Mouse (Mus musculus) stomach, postnatal 0 days (tissue): ENCODE data around the gene Tenm4. TPM values are rescaled to one million over a fixed set of nuclear protein-coding genes. Genes with fewer than 3 reads are reported as not detected.
A peak's percentile ranks its signal among the peaks of the same experiment; 100 is the strongest.

Experiments used
- ATAC-seq: fragments of 200-750 bp; cut with Nextera tagmentation; 2 replicates; pipeline ENCODE4 v1.8.0; 2017; ENCODE audit not compliant: low FRiP score, low TSS enrichment
- DNase-seq: peaks from one replicate; pipeline ENCODE4 v3.0.0-alpha.2; 2016; ENCODE audit warnings: low spot score
- H3K27ac ChIP-seq: fragments of 300-500 bp; sonication (generic); replicated peaks from 2 replicates; pipeline ENCODE4 v1.5.1; 2014; ENCODE audit warnings: mild to moderate bottlenecking, control low read depth
- H3K27me3 ChIP-seq: fragments of 300-500 bp; sonication (generic); 2 replicates; pipeline ENCODE4 v1.6.1; 2014; ENCODE audit warnings: low read length; ENCODE audit not compliant: control insufficient read depth, insufficient read depth
- H3K36me3 ChIP-seq: fragments of 300-500 bp; sonication (generic); 2 replicates; pipeline ENCODE4 v1.6.1; 2014; ENCODE audit warnings: low read length, mixed read lengths; ENCODE audit not compliant: control insufficient read depth, insufficient read depth
- H3K4me1 ChIP-seq: fragments of 300-500 bp; sonication (generic); replicated peaks from 2 replicates; pipeline ENCODE4 v1.6.1; 2014; ENCODE audit warnings: antibody characterized with exemption; ENCODE audit not compliant: control insufficient read depth, insufficient read depth
- H3K4me2 ChIP-seq: fragments of 300-500 bp; sonication (generic); replicated peaks from 2 replicates; pipeline ENCODE4 v1.6.1; 2014; ENCODE audit warnings: low read depth, mild to moderate bottlenecking, control low read depth, moderate library complexity
- H3K4me3 ChIP-seq: fragments of 300-500 bp; sonication (generic); 2 replicates; pipeline ENCODE4 v1.5.1; 2014; ENCODE audit warnings: low read depth, low read length, control low read depth
- H3K9ac ChIP-seq: fragments of 300-500 bp; sonication (generic); 2 replicates; pipeline ENCODE4 v1.6.1; 2014; ENCODE audit warnings: mild to moderate bottlenecking, low read length, control low read depth, mixed read lengths
- H3K9me3 ChIP-seq: fragments of 300-500 bp; sonication (generic); 2 replicates; pipeline ENCODE4 v1.6.1; 2016; ENCODE audit warnings: low read length; ENCODE audit not compliant: control insufficient read depth
- CTCF ChIP-seq: IDR thresholded peaks from 2 replicates; pipeline ENCODE4 v1.5.1; 2016; ENCODE audit warnings: antibody characterized with exemption, low read depth, mild to moderate bottlenecking, moderate library complexity
- EP300 ChIP-seq: optimal IDR thresholded peaks from 2 replicates; pipeline ENCODE3; 2016; ENCODE audit warnings: antibody characterized with exemption
- WGBS: fragments of 180-500 bp; shearing (Covaris S2); extraction: QIAGEN DNeasy Blood & Tissue Kit; methylation state at CpG from one replicate; pipeline ENCODE4 v1.1.7; 2014; 5-methylcytosine and 5-hydroxymethylcytosine counted together
- polyA plus RNA-seq: library from polyadenylated mRNA; unstranded; fragments of >200 nt; fragmentation: Nextera tagmentation; extraction: Ambion mirVana; gene quantifications from 2 replicates; pipeline ENCODE4 v1.2.1, GENCODE M21; 2015

Tenm4 gene
- polyA plus RNA-seq, 1 experiment from 2014 or later, result 7.2 TPM

- 26% methylated on average over 6 of the region's 6 CpGs for WGBS
- Histone ChIP-seq H3K36me3 (no peaks in the 10 kb centered on the region), H3K4me1 (0 out of 2 replicates have a peak, but pooled peaks cover 2% of the 10 kb centered on the region), H3K27me3 (no peaks in the 10 kb centered on the region), H3K9ac (no peak overlapping the region), H3K4me3 (no peak overlapping the region), H3K4me2 (no peak overlapping the region), H3K27ac (peak overlapping the region; percentile 50), H3K9me3 (no peaks in the 10 kb centered on the region)
- peak; percentile 23 for DNase-seq
- ATAC-seq, result peak; percentile 72; the same call in 1 of the 2 replicates
- TF ChIP-seq CTCF, result no peak
- no peak for TF ChIP-seq EP300
These were observed 646.1 kb downstream of the Tenm4 start for GRCm38 (mm10) chr7:96817030-96817674.

- TF ChIP-seq EP300 (no peak), CTCF (no peak)
- no peaks in the 10 kb centered on the region for H3K27me3 ChIP-seq
- H3K4me2 ChIP-seq, result no peak overlapping the region
- no peaks in the 10 kb centered on the region for H3K36me3 ChIP-seq
- no peak for ATAC-seq
- H3K4me1 ChIP-seq, result 0 out of 2 replicates have a peak, but pooled peaks cover 2% of the 10 kb centered on the region
- no peak overlapping the region for H3K4me3 ChIP-seq
- H3K27ac ChIP-seq, result no peak overlapping the region
- H3K9ac ChIP-seq, result no peak overlapping the region
- H3K9me3 ChIP-seq, result no peaks in the 10 kb centered on the region
- WGBS, result 86% methylated on average over 6 of the region's 6 CpGs
- DNase-seq, result no peak
These were observed 647.3 kb downstream of the Tenm4 start for GRCm38 (mm10) chr7:96818236-96818916.

GRCm38 (mm10) chr7:96819538-96819937 is 648.5 kb downstream of the Tenm4 start:
- no peak overlapping the region for H3K4me2 ChIP-seq

DNA sequence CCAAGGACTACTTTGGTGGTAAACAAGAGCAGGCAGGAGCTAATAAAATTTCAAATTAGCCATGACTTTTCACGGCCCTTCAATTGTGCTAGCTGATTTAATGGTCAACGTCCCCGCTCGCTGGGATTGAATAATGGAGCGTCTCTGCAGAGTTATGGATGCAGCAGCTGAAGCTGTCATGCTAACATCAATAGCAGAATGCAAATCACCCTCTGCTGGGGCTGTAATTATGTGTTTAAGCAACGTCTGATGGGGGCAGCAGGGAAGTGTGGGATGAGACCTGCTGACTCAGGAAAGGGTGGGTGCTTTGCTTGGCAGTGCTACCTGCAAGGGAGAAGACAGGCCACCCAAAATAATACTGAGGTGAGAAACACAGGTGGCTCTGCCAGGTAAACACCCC is 649.3 kb downstream of the Tenm4 start:
- DNase-seq (no peak), ATAC-seq (no peak)
- no peaks in the 10 kb centered on the region for H3K36me3 ChIP-seq
- H3K4me3 ChIP-seq, result no peak overlapping the region
- no peak for TF ChIP-seq CTCF
- WGBS, result 74% methylated on average over 6 of the region's 6 CpGs
- no peak overlapping the region for H3K9ac ChIP-seq
- H3K27ac ChIP-seq, result no peak overlapping the region
- no peaks in the 10 kb centered on the region for H3K9me3 ChIP-seq
- 0 out of 2 replicates have a peak, but pooled peaks cover 2% of the 10 kb centered on the region for H3K4me1 ChIP-seq
- H3K4me2 ChIP-seq, result no peak overlapping the region
- H3K27me3 ChIP-seq, result no peaks in the 10 kb centered on the region

More at GRCm38 (mm10) chr7:96819538-96819937, 648.5 kb downstream of the Tenm4 start:
- no peak overlapping the region for H3K4me3 ChIP-seq
- no peak for DNase-seq
- no peak for ATAC-seq
- H3K9ac ChIP-seq, result no peak overlapping the region
- H3K27me3 ChIP-seq, result no peaks in the 10 kb centered on the region
- no peaks in the 10 kb centered on the region for H3K9me3 ChIP-seq
- no peak for TF ChIP-seq EP300
- no peaks in the 10 kb centered on the region for H3K36me3 ChIP-seq
- H3K4me1 ChIP-seq, result 0 out of 2 replicates have a peak, but pooled peaks cover 2% of the 10 kb centered on the region
- H3K27ac ChIP-seq, result no peak overlapping the region
- 69% methylated on average over 3 of the region's 3 CpGs for WGBS

DNA sequence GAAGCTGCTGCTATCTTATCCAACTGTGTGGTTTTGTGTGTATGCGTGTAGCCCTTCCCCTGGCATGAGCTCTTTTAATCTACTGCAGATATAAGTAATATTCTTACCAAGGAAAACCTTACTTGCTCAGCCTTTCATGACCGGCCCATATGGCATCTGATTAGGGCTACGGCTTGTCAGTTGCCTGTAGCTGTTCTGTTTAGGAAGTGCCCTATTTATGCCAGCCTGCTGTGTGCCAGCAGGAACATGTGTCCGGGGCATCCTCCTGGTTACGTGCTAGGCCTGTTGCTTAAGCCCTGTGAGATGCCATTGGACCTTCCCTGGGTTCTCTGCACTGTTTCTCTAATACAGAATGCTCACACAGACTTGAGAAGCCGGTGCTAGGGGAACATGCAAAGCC is 655.1 kb downstream of the Tenm4 start:
- no peaks in the 10 kb centered on the region for H3K27me3 ChIP-seq
- H3K27ac ChIP-seq, result no peak overlapping the region
- H3K4me3 ChIP-seq, result no peak overlapping the region
- no peaks in the 10 kb centered on the region for H3K9me3 ChIP-seq
- DNase-seq, result no peak
- no peaks in the 10 kb centered on the region for H3K36me3 ChIP-seq
- no peak for TF ChIP-seq CTCF
- TF ChIP-seq EP300, result no peak
- H3K4me2 ChIP-seq, result no peak overlapping the region
- no peaks in the 10 kb centered on the region for H3K4me1 ChIP-seq
- 83% methylated on average over 6 of the region's 6 CpGs for WGBS
- H3K9ac ChIP-seq, result no peak overlapping the region
- no peak for ATAC-seq

DNA sequence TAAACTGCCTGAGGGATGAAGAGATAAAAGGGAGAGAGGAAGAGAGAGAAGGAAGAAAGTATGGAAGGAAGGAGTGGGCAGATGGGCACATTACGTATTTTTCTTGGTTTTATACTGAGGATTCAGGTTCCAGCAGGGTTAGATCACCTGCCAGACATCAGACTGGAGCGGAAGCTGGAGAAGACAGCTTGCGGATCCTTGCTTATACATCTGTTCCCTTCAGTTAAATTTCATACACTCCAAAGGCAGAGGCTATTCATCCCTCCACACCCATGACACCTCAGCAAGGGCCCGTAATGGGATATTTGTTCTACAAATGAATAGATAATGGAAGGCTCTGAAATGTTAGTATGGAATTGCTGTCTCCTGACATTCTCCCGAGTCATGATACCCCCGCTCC is 655.6 kb downstream of the Tenm4 start:
- H3K27me3 ChIP-seq, result no peaks in the 10 kb centered on the region
- H3K9ac ChIP-seq, result no peak overlapping the region
- TF ChIP-seq CTCF, result no peak
- no peak overlapping the region for H3K4me3 ChIP-seq
- WGBS, result 86% methylated on average over 6 of the region's 6 CpGs
- DNase-seq (no peak), ATAC-seq (no peak)
- H3K36me3 ChIP-seq, result no peaks in the 10 kb centered on the region
- H3K4me1 ChIP-seq, result no peaks in the 10 kb centered on the region
- no peak overlapping the region for H3K4me2 ChIP-seq
- H3K9me3 ChIP-seq, result no peaks in the 10 kb centered on the region
- no peak overlapping the region for H3K27ac ChIP-seq
